Mouse (Mus musculus): ENCODE data around the gene Fam189b.

Gene Fam189b

DNA sequence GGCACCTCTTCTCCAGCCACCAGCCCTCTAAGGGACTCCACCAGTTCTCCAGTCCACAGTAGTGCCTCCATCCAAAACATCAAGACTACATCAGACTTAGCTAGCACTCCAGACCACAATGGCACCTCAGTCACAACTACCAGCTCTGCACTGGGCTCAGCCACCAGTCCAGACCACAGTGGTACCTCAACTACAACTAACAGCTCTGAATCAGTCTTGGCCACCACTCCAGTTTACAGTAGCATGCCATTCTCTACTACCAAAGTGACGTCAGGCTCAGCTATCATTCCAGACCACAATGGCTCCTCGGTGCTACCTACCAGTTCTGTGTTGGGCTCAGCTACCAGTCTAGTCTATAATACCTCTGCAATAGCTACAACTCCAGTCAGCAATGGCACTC lies 47.6 kb downstream of the Fam189b start:
- DNase-seq (ENCODE audit: low read depth): no peak

DNA sequence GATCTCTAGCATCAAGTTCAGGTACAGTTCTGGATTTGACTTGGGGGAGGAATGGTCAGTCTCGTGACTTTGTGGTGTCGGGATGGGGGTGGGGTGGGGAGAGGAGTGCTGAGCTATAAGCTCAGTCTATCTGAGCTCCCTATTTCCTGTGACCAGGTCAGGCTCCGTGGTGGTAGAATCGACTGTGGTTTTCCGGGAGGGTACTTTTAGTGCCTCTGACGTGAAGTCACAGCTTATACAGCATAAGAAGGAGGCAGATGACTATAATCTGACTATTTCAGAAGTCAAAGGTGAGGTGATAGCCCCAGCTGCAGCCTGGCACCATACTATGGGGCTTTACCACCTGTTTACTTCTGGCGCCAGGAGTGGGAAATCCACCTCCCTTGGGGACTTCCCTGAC lies 48.4 kb downstream of the Fam189b start:
- DNase-seq (ENCODE audit: low read depth): no peak

DNA sequence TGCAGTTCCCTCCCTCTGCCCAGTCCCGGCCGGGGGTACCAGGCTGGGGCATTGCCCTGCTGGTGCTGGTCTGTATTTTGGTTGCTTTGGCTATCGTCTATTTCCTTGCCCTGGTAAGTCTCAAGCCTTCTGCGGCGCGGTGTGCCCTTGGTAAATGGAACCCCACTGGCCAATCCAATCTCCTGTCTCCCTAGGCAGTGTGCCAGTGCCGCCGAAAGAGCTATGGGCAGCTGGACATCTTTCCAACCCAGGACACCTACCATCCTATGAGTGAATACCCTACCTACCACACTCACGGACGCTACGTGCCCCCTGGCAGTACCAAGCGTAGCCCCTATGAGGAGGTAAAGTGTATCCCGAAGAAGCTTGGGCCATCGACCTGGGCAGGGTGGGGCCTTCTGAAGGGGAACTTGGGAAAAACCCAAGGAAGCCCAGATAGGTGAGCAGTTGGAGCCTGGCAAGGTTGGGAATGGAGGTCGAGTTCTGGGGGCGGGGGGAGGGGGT lies 48.9 kb downstream of the Fam189b start:
- no peak for DNase-seq (ENCODE audit: low read depth)

DNA sequence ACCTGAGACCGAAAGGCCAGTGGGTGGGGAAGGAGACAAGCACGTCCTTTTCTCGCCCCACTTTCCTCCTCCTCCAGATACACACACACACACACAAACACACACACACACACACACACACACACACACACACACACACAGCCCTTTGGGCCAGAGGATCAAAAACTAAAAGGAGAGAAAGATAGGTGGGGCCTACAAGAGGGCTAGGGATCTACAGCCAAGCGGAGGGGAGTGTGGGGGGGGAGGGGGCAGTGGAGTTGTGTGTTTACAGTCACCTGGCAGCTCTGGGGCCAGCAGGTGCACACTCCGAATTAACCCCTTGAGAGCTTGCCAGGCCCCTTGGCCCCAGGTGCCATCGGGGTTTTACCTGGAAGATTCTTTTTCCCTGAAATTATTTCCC lies 49.7 kb downstream of the Fam189b start:
- no peak for DNase-seq (ENCODE audit: low read depth)

DNA sequence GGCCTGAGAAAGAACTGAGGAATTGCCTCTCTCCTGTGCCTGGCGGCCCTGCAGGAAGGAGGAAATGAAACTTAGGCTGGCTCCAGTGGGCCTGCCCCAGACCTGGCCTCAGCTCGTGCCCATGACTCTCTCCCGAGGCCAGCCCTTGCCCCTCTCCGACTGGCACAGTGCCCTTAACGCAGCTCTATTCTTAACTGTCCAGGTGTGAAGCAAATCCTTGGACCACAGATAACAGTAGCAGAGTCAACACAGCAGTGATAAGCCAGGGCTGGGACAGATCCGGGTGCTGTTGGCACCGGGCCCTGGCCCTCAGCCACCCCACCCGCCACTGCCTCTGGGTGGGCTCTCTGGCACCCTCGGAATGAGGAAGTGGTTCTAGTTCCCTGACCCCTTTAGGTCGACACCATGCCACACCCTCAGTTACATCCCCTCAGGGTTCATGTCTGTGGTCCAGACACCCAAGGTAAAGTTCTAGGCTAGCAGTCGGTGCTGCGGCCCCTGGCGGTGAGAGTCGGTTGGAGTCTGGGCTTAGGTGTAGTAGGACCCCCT lies 50.7 kb downstream of the Fam189b start:
- DNase-seq (ENCODE audit: low read depth): no peak

DNA sequence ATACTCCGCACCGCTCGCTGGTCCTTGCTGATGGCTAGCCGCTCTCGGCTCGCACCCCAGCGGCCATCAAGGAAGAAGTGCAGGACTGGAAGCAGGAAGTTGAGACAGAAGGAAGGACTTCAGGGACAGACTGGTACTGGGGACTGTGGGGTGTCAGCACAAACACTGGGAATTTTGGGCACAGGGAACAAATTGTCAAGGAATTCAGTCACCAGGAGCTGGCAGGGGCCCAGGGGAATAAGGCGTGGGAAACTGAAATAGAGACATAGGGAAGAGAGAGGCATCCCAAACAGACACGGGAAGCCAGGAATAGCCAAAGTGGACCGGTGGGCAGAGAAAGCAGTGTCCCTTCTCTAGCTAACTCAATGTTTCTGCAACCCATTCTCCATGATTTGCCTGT lies 53.6 kb downstream of the Fam189b start:
- no peak for DNase-seq (ENCODE audit: low read depth)

DNA sequence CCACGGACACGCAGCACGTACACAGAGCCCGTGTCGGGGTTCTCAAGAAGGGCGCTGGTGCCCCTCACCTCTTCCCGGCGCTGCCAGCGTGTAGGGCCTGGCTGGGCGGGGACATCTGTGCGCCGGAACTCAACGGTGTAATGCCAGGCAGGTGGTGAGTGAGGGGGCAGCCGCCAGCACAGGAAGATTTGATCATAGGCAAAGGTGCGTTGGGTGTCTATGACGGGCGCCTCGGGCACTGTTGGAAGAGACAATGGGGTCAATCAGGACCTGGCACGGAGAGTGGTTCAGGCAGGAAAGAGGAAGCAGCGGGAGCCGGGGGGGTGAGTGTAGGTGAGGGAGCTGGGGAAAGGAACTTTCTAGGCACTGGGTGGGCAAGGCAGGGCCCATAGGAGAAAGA lies 54.7 kb downstream of the Fam189b start:
- DNase-seq (ENCODE audit: low read depth): no peak

DNA sequence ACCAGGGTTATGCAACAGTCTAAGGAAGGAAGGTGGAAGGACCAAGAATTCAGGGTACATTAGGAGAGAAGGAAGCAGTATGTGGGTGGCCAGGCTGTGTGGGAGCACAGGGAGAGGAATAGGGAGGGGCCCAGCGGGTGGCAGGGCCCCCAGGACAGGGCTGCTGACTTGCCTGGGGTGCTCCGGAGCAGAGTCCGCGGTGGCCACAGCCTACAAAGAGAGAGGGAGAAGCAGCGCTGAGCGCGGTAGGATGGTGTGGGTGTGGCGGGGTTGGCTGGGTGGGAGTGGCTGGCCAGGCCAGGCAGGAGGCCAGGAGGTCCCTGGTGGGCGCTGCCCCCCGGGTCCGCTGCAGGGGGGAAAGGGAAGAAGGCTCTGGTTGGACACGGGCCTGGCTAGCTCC lies 55.6 kb downstream of the Fam189b start:
- DNase-seq (ENCODE audit: low read depth): no peak

Data from naive thymus-derived CD4-positive, alpha-beta T cell, adult 2 months (primary cell).